Mouse (Mus musculus) liver, embryonic 14.5 days (tissue): Measurements from ENCODE around the gene Prdm15.

Experiments used
- CTCF ChIP-seq: IDR thresholded peaks from 2 replicates; pipeline ENCODE4 v1.5.1; 2016; ENCODE audit warnings: antibody characterized with exemption, low read depth, control low read depth
- EP300 ChIP-seq: IDR thresholded peaks from 2 replicates; pipeline ENCODE4 v1.6.1; 2016; ENCODE audit warnings: antibody characterized with exemption, low read depth

DNA sequence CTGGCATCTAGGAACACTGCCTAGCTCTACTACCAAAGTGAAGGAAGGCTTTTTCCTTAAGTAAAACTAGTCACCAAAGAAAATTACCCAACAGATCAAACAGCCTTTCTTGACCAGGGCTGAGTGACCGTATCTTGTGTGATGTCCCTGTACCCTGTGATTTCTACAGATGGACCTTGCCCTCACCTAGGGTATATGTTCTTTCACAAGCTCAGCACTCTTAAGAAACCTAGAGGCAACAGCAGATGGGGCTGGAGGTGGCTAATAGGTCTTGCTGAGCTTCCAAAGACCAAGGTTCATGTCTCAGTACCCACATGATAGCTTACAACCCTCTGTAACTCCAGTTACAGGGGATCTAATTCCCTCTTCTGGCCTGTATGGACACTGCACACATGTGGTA lies 23.4 kb downstream of the Prdm15 start:
- no peak for TF ChIP-seq CTCF
- TF ChIP-seq EP300: no peak
